Mouse (Mus musculus) thymus, postnatal 10 days (tissue): Measurements from ENCODE around the gene Specc1.
A peak's percentile ranks its signal among the peaks of the same experiment; 100 is the strongest.

Experiments
- DNase-seq, 2 experiments: peaks; one replicate each; pipeline ENCODE4 v3.0.0; 2021; ENCODE audit warnings: low spot score in 2 of 2

Gene Specc1

DNA sequence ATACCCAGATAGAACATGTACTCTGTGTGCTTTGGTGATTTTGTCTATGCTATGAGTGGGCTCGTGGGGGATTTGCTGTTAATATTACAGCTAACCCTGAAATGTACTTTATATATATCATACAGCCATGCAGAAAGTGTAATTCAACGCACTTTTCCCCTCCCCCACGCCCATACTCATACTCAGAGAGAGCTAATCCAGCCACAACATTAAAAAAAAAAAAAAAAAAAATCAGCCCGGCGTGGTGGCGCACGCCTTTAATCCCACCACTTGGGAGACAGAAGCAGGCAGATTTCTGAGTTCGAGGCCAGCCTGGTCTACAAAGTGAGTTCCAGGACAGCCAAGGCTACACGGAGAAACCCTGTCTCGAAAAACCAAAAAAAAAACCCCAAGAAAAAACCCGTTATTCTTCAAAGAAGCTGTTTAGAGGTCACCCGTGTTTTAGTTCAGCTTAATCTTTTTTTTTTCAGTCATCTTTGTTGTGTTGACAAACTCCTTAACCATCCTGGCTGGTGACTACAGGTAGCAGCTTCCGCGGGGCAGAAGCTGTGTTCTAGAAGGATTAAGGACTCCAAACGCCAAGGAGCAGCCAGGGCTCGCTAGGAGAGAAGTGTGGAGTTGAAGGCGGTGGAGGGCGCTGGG, 291.3 kb downstream of the Specc1 start:
- no peak for DNase-seq

GRCm38 (mm10) chr11:62248401-62249244, 292.1 kb downstream of the Specc1 start, which contains the start of gene Adora2b:
Gene Adora2b, plus strand, starts transcription at chr11:62248984.
- peak; percentile 20 to 59 for DNase-seq

DNA sequence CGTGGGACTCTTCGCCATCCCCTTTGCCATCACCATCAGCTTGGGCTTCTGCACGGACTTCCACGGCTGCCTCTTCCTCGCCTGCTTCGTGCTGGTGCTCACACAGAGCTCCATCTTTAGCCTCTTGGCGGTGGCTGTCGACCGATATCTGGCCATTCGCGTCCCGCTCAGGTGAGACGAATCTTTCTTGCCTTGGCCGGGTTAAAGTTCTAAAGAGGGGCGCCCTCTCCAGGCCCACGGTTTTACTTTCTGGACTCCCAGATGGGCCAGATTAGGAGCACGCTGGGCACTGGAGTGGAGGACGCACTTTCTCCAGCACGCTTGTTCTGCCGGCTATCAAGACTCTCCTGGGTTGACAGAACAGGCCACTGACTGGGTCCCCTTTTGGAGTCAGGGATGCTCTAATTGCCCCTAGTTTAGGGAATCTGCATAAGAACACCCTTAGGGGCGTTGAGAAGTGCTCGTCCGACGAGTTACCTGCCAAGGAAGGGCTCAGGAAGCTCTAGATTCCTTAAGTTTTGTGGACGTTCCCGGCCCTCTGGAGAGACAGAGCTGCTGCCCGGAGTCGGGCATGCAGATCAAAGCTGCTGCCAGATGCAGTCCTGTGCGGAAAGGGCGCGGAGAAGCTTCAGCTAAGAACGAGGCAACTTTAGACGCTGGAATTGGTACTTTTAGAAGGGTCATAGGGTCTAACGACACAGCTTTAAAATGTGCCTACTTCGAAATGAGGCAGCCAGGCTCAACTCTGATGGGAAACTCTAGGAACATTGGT, 292.9 kb downstream of the Specc1 start:
- no peak for DNase-seq

DNA sequence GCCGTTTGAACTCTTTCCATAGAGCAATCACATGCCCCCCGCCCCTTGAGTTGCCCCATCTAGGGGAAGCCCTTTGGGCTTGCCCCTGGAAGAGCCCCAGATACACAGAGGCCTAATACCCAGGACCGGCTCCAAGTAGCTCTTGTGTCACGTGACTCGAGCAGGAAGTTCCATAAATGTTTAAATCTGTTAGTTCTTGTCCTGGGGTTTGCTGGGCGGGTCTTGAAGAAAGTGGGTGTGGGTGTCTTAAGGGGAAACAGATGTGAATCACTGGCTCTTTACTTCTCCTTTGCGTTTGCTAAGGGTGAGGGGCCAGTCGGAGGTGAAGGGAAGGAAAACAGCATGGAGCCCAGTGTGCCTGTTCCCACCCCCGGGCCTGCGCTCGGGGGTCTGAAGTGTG, 294.5 kb downstream of the Specc1 start:
- no peak for DNase-seq

GRCm38 (mm10) chr11:62253380-62253779, 296.8 kb downstream of the Specc1 start:
- no peak for DNase-seq

DNA sequence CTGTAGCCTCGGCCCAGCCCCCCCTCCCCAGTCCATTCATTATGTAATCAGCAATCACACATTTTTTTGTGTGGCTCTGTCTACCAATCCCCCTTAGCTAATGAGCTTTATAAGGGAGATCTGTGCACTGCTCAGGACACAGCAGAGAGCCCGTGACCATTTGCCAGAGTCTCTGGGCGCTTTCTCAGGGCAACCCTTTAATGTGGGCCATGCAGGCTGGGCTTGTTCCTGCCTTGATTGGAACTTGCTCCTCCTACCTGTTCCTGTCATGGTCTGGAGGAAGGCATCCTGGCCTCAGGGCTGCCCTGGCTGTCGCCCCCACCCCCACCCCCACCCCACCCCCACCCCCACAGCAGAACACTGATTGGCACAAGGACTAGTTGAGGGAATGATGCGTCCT, 302.7 kb downstream of the Specc1 start:
- no peak for DNase-seq

DNA sequence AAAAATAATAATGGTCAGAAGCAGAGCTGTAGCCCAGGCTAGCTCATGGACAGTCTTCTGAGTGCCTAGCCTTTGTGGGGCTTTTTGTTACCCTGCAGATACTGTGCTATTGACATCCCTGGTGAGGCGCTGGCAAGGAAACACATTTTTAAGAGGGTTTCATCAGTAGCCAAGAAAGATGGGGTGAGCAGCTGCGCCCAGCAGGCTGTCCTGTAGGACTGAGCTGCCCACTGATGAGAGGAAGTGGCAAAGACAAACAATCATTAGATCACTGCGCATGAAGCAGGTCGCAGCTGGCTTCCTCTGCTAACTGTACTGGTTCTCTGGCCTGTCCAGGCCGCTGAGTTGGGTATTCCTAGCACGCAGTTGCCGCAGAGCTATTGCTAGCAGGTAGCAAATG, 307.0 kb downstream of the Specc1 start:
- no peak for DNase-seq

GRCm38 (mm10) chr11:62264018-62264417, 307.5 kb downstream of the Specc1 start:
- DNase-seq = no peak

GRCm38 (mm10) chr11:62265642-62266041, 309.1 kb downstream of the Specc1 start:
- no peak for DNase-seq

DNA sequence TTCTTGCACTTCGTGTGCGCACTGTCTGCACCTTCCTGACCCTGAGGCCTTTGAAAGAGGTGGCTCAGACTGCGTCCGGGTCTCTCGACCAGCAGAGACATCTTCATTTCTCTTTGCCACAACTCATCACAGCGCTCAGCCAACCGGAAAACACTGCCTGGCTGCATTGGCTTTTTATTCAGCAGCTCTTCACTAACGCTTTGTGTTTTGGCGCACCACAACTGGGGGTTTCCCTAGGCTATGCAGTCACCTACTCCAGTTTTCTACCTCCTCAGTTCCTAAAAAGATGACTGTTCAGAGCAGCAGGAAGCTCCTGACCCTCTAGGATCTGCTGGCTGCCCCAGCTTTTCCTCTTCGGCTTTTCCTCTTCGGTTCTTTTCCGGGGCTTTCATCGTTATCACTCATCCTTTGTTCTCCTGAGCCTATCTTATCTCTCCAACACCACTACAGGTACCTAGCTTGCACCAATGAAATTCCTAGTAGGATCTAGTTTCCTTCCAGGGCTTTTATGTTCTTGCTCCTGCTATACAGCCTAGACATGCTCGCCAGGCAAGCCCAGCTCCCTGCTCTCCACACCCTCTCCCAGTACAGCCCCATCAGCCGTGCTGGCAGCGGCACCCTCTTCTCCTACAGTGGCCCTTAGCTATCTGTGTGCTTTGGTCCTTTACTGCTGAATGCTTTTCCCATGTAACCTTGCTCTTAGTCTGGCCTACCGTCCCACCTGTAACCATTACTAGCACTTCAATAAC, 310.1 kb downstream of the Specc1 start:
- DNase-seq = no peak

- DNase-seq = no peak
Observed at GRCm38 (mm10) chr11:62268381-62268780, 311.8 kb downstream of the Specc1 start.

DNA sequence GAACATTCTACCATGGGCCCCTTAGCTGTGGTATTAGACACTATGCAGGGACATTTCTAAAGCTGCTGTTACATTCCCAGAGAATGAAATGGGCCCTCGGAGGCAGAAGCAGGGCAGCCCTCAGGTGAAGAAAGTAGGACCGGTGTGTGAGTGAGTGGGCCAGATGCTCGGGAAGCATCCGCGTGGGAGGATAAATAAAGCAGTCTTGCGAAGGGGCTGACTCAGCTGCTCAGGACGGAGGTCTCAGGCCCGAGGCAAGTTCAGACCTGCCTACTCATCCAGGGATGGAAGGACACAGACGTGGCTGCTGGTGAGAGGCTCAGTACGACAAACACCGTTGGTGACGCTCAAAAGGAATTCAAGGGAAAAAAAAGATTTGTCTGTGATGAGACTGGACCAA, 312.5 kb downstream of the Specc1 start:
- DNase-seq = no peak

DNA sequence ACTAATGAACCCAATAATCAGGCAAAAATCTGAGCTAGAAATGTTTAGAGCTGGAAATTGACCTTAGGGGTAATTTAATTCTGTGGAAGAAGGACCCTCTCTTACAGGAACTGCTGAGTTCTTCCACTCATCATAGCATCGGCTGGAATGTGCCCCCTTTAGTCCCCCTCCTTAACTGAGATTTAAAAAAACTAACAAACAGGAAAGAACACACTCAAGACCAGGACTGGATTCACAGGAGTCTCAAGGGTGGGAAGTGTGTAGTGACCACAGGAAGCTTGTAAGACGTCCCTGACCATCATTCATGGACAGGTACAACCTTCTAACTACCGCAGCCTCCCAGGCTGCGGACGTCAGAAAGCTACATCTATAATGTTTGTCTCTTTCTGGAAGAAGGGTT, 314.3 kb downstream of the Specc1 start:
- DNase-seq = no peak
